Mouse (Mus musculus): Measurements from ENCODE around the gene Hoxd3. TPM values are rescaled to one million over a fixed set of nuclear protein-coding genes. Genes with fewer than 3 reads are reported as not detected.

The Hoxd3 gene
- polyA plus RNA-seq, 1 experiment from 2014 or later = 0.39 TPM

DNA sequence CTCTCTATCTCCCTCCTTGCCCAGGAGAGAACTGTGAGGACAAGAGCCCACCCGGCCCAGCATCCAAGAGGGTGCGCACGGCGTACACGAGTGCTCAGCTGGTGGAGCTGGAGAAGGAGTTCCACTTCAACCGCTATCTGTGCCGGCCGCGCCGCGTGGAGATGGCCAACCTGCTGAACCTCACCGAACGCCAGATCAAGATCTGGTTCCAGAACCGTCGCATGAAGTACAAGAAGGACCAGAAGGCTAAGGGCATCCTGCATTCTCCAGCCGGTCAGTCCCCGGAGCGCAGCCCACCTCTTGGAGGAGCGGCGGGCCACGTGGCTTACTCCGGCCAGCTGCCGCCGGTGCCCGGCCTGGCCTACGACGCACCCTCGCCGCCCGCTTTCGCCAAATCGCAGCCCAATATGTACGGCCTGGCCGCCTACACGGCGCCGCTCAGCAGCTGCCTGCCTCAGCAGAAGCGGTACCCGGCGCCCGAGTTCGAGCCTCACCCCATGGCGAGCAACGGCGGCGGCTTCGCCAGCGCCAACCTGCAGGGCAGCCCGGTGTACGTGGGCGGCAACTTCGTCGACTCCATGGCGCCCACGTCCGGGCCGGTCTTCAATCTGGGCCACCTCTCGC, 34.7 kb downstream of the Hoxd3 start:
- H3K27me3 ChIP-seq (ENCODE audit: control insufficient read depth, insufficient read depth, low read depth, low read length) = peaks cover 95% of the 10 kb centered on the region
- no peak overlapping the region for H3K4me3 ChIP-seq (ENCODE audit: low read length)
- no peak overlapping the region for H3K9ac ChIP-seq (ENCODE audit: low read length)
- no peaks in the 10 kb centered on the region for H3K9me3 ChIP-seq (ENCODE audit: control insufficient read depth, low read length)
- peaks cover 7% of the 10 kb centered on the region; the same call in 1 of the 2 replicates for H3K4me1 ChIP-seq (replicated peaks; ENCODE audit: control insufficient read depth, insufficient read depth, low read length)
- no peaks in the 10 kb centered on the region for H3K36me3 ChIP-seq (ENCODE audit: control insufficient read depth, insufficient read depth, low read length)
- ATAC-seq (ENCODE audit: low read depth) = peak; percentile 34; the same call in 1 of the 2 replicates
- no peak overlapping the region for H3K4me2 ChIP-seq (ENCODE audit: low read depth, low read length)
- whole genome bisulfite sequencing = 2% methylated on average over 58 of the region's 58 CpGs
- H3K27ac ChIP-seq (ENCODE audit: low read length) = no peak overlapping the region

DNA sequence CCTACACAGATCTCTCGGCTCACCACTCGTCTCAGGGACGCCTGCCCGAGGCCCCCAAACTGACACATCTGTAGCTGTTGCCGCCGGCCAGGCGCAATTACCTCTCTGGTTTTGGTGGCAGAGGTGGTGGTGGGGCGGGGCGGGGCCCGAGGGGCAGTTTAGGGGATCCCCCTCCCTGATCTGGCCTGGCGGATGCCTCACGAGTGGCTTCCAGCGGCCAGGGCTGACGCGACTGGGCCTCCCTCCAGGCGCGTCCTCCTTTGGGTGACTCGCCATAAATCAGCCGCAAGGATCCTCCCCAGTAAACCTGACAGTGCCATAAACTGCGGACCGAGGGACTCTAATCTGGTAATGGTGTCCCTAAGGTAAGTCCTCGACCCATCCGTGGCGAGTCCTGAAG, 35.3 kb downstream of the Hoxd3 start:
- H3K9me3 ChIP-seq (ENCODE audit: control insufficient read depth, low read length) = no peaks in the 10 kb centered on the region
- no peak overlapping the region for H3K9ac ChIP-seq (ENCODE audit: low read length)
- peaks cover 7% of the 10 kb centered on the region; the same call in 1 of the 2 replicates for H3K4me1 ChIP-seq (replicated peaks; ENCODE audit: control insufficient read depth, insufficient read depth, low read length)
- no peak for ATAC-seq (ENCODE audit: low read depth)
- peaks cover 95% of the 10 kb centered on the region for H3K27me3 ChIP-seq (ENCODE audit: control insufficient read depth, insufficient read depth, low read depth, low read length)
- H3K4me3 ChIP-seq (ENCODE audit: low read length) = no peak overlapping the region
- H3K36me3 ChIP-seq (ENCODE audit: control insufficient read depth, insufficient read depth, low read length) = no peaks in the 10 kb centered on the region
- WGBS = 3% methylated on average over 24 of the region's 24 CpGs
- no peak overlapping the region for H3K4me2 ChIP-seq (ENCODE audit: low read depth, low read length)
- H3K27ac ChIP-seq (ENCODE audit: low read length) = no peak overlapping the region

DNA sequence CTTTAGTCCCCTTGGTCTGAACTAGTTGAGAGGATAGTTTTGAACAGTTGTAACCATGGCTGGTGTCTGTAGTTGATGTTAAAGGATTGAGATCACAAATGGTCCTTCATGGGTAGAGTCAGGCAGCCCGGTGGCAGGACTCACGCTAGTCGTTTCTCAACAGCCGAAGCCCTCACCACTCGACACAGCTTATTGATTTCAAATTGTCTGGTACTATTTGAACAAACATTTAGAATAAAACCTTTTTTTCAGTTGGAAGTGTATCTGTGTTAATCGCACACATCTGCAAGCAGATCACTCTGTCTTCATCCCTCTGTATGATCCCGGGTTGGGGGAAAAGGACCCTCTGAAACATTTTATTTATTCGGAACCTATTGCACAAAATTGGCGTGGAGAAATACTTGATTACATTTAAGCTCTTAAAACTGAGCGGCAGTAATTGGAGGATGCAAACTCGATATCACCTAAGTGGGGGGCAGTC, 36.0 kb downstream of the Hoxd3 start:
- H3K27ac ChIP-seq (ENCODE audit: low read length) = no peak overlapping the region
- H3K9me3 ChIP-seq (ENCODE audit: control insufficient read depth, low read length) = no peaks in the 10 kb centered on the region
- WGBS = 14% methylated on average over 11 of the region's 11 CpGs
- H3K4me3 ChIP-seq (ENCODE audit: low read length) = no peak overlapping the region
- H3K36me3 ChIP-seq (ENCODE audit: control insufficient read depth, insufficient read depth, low read length) = no peaks in the 10 kb centered on the region
- H3K9ac ChIP-seq (ENCODE audit: low read length) = no peak overlapping the region
- peaks cover 10% of the 10 kb centered on the region; the same call in 1 of the 2 replicates for H3K4me1 ChIP-seq (replicated peaks; ENCODE audit: control insufficient read depth, insufficient read depth, low read length)
- peaks cover 97% of the 10 kb centered on the region for H3K27me3 ChIP-seq (ENCODE audit: control insufficient read depth, insufficient read depth, low read depth, low read length)
- no peak overlapping the region for H3K4me2 ChIP-seq (ENCODE audit: low read depth, low read length)
- ATAC-seq (ENCODE audit: low read depth) = no peak

DNA sequence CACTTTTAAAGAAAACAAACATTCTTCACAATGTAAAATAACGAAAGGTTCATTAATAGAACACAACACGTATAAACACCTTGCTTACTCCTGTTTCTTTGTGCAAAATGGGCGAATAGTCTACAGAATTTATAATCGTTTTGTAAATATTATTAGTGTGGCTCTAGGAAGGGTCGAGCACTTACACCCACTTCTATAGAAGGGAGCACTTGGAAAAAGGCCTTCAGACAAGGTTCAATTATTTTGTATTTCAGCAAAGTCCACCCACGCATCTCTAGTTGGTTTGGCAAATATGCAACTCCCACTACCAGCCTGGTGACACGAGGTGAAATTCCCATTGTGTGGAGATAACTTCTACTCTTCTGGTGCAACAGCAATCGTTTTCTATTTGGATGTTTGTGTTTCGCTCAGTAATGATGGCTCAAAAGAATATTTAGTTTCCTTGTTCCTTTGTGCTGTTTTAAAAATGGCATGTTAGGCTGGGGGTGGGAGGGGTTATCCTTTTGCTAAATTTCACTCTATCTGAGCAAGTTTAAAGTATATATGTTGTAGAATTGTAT, 36.8 kb downstream of the Hoxd3 start:
- H3K27me3 ChIP-seq (ENCODE audit: control insufficient read depth, insufficient read depth, low read depth, low read length) = peaks cover 99% of the 10 kb centered on the region
- no peak overlapping the region for H3K4me2 ChIP-seq (ENCODE audit: low read depth, low read length)
- H3K4me3 ChIP-seq (ENCODE audit: low read length) = no peak overlapping the region

DNA sequence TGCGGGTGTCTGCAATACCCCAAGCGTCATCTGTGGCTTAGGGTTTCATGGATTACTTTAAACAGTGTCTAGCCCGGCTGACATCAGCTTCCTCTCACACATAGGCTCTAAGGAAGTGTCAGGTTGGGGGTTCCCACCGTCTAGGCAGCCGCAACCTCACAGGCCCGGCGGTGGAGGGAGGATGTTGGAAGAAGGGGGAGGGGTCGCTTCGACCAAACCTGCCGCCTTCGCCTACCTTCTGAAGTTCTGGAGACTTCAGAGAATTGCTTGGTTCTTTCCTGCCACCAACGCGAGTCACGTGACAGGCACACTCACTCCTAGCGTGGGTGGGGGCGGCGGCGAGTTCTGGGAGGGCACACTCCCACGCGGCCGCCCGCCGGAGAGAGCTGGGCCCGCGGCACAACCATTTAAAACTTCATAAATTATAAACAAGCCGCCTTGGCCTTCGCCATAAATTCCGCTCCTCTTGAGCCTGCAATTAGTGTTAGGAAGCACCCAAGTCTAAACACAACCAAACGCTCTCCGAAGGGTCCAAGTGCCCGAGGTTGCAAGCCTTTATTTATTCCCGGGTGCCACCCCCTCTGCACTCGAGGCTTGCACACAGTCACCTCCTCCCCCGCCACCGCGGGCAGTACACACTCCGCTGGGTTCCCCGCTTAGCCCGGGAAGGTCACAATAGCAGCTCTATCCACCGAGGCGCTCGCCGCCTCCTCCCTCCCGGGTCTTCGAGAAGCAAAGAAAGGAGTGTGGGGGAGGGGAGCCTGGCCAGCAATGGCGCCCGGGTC, 37.8 kb downstream of the Hoxd3 start:
- 0 out of 2 replicates have a peak overlapping the region, but pooled peaks have one; percentile 12 for H3K4me3 ChIP-seq (ENCODE audit: low read length)
- H3K27ac ChIP-seq (ENCODE audit: low read length) = no peak overlapping the region
- WGBS = under 1% methylated on average over 47 of the region's 47 CpGs
- H3K9ac ChIP-seq (ENCODE audit: low read length) = no peak overlapping the region
- no peaks in the 10 kb centered on the region for H3K36me3 ChIP-seq (ENCODE audit: control insufficient read depth, insufficient read depth, low read length)
- H3K9me3 ChIP-seq (ENCODE audit: control insufficient read depth, low read length) = no peaks in the 10 kb centered on the region
- H3K4me1 ChIP-seq (replicated peaks; ENCODE audit: control insufficient read depth, insufficient read depth, low read length) = peaks cover 10% of the 10 kb centered on the region; the same call in 1 of the 2 replicates
- H3K4me2 ChIP-seq (ENCODE audit: low read depth, low read length) = peak overlapping the region; percentile 42
- H3K27me3 ChIP-seq (ENCODE audit: control insufficient read depth, insufficient read depth, low read depth, low read length) = peaks cover 99% of the 10 kb centered on the region
- no peak for ATAC-seq (ENCODE audit: low read depth)

More for the DNA sequence above, 36.8 kb downstream of the Hoxd3 start:
- Histone ChIP-seq H3K27ac (ENCODE audit: low read length) (no peak overlapping the region), H3K36me3 (ENCODE audit: control insufficient read depth, insufficient read depth, low read length) (no peaks in the 10 kb centered on the region), H3K9ac (ENCODE audit: low read length) (no peak overlapping the region), H3K4me1 (replicated peaks; ENCODE audit: control insufficient read depth, insufficient read depth, low read length) (peaks cover 10% of the 10 kb centered on the region; the same call in 1 of the 2 replicates), H3K9me3 (ENCODE audit: control insufficient read depth, low read length) (no peaks in the 10 kb centered on the region)
- WGBS = 10% methylated on average over 9 of the region's 9 CpGs
- no peak for ATAC-seq (ENCODE audit: low read depth)

DNA sequence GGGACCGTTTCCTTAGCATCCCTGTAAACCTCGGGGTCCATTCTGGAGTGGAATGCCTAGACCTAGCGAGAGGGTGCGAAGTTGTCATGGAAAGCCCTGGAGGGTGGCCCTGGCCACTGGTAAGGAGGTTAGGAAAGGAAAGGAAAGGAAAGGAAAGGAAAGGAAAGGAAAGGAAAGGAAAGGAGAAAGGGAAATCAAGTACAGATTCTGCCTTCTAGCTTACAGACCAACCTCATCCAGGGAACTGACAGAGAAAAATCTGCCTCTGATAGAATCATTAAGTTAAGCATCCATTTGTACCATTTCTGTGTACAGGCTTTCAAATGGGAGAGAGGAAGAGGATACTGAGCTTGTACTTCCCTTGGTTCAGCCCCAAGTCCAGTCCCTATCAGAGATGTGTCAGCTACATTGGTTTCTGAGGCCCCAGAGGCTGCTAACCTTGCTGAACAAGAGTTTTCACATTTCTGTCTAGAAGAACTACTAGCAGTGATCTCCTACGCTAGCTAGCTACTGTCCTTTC, 39.1 kb downstream of the Hoxd3 start:
- H3K27ac ChIP-seq (ENCODE audit: low read length) = no peak overlapping the region

DNA sequence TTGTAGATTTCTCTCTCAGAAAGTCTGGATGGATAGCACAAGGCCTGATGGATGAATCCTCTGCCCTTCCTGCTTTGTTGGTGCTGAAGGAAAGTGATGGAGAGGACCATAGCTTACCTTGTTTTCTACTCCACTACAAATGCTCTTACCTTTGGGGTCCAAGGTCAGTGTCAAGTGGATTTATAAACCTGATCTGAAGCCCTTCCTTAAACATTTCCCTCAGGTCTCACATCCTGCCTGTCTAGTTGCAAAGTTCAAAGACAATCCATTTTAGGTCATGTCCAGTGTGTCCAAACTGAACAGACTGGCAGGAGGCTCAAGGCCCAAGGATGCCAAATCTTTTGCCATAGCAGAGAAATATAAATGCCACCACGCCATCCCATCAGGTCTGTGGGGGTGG, 40.1 kb downstream of the Hoxd3 start:
- WGBS = 57% methylated on average over 1 of the region's 1 CpGs
- no peak for ATAC-seq (ENCODE audit: low read depth)
- Histone ChIP-seq H3K4me3 (ENCODE audit: low read length) (no peak overlapping the region), H3K9me3 (ENCODE audit: control insufficient read depth, low read length) (no peaks in the 10 kb centered on the region), H3K27ac (ENCODE audit: low read length) (no peak overlapping the region), H3K4me1 (replicated peaks; ENCODE audit: control insufficient read depth, insufficient read depth, low read length) (peaks cover 5% of the 10 kb centered on the region; the same call in 1 of the 2 replicates), H3K27me3 (ENCODE audit: control insufficient read depth, insufficient read depth, low read depth, low read length) (peaks cover 92% of the 10 kb centered on the region), H3K36me3 (ENCODE audit: control insufficient read depth, insufficient read depth, low read length) (no peaks in the 10 kb centered on the region), H3K4me2 (ENCODE audit: low read depth, low read length) (no peak overlapping the region), H3K9ac (ENCODE audit: low read length) (no peak overlapping the region)

More for the DNA sequence above, 39.1 kb downstream of the Hoxd3 start:
- Histone ChIP-seq H3K4me2 (ENCODE audit: low read depth, low read length) (no peak overlapping the region), H3K9me3 (ENCODE audit: control insufficient read depth, low read length) (no peaks in the 10 kb centered on the region), H3K4me3 (ENCODE audit: low read length) (no peak overlapping the region), H3K4me1 (replicated peaks; ENCODE audit: control insufficient read depth, insufficient read depth, low read length) (peaks cover 10% of the 10 kb centered on the region; the same call in 1 of the 2 replicates), H3K9ac (ENCODE audit: low read length) (no peak overlapping the region), H3K36me3 (ENCODE audit: control insufficient read depth, insufficient read depth, low read length) (no peaks in the 10 kb centered on the region), H3K27me3 (ENCODE audit: control insufficient read depth, insufficient read depth, low read depth, low read length) (peaks cover 96% of the 10 kb centered on the region)
- no peak for ATAC-seq (ENCODE audit: low read depth)
- WGBS = 33% methylated on average over 5 of the region's 5 CpGs

DNA sequence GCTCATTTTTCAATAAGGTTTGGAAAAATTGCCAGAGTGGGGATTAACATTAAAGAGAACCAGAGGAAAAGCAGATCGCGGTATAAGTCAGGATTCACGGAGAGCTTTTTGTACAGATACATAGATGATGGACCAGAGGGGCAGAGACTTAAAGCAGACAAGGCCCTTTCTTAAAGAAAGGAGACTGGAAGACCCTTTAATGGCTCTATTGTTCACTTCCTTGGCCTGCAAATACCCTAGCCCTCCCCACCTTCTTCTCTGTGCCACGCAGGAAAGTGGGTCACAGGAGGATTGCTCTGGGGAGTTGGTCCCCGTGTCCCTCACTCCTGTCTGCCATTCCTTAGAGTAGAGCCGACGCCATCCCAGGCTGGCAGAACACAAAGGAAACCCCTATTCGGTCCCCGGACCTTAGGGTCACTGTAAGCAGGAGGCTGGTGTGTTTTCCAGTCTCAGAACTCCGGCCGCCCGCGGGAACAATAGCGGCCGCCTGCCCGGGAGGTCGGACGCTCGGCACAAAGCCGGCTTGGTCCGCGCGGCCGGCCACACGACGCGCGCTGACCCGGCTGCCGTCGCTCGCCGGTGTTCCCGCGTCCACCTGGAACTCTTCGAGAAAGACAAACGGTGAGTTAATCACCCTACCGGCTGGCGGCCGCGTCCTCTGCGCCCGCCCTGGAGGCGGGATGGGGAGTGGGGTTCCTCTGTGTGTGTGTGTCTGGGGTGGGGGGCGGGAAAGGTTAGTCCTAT, 40.9 kb downstream of the Hoxd3 start:
- H3K27me3 ChIP-seq (ENCODE audit: control insufficient read depth, insufficient read depth, low read depth, low read length) = peaks cover 85% of the 10 kb centered on the region
- peak overlapping the region; percentile 53 for H3K4me2 ChIP-seq (ENCODE audit: low read depth, low read length)
- H3K9ac ChIP-seq (ENCODE audit: low read length) = no peak overlapping the region
- no peaks in the 10 kb centered on the region for H3K9me3 ChIP-seq (ENCODE audit: control insufficient read depth, low read length)
- H3K36me3 ChIP-seq (ENCODE audit: control insufficient read depth, insufficient read depth, low read length) = no peaks in the 10 kb centered on the region
- H3K4me3 ChIP-seq (ENCODE audit: low read length) = peak overlapping the region; percentile 29
- no peak for ATAC-seq (ENCODE audit: low read depth)
- 3% methylated on average over 45 of the region's 45 CpGs for WGBS
- 0 out of 2 replicates have a peak, but pooled peaks cover 5% of the 10 kb centered on the region for H3K4me1 ChIP-seq (replicated peaks; ENCODE audit: control insufficient read depth, insufficient read depth, low read length)
- no peak overlapping the region for H3K27ac ChIP-seq (ENCODE audit: low read length)
